Mouse (Mus musculus): Measurements from ENCODE around the gene Lin54.
A peak's percentile ranks its signal among the peaks of the same experiment; 100 is the strongest.

Lin54 gene

GRCm38 (mm10) chr5:100423626-100424025 lies 76.8 kb downstream of the Lin54 start:
- no peak for DNase-seq (ENCODE audit: low spot score in 2 of 2)

- DNase-seq (ENCODE audit: low spot score in 2 of 2) = no peak
These were observed 81.6 kb downstream of the Lin54 start for GRCm38 (mm10) chr5:100418861-100419260.

- no peak for DNase-seq (ENCODE audit: low spot score in 2 of 2)
These were observed 82.4 kb downstream of the Lin54 start for GRCm38 (mm10) chr5:100418077-100418476.

- peak; percentile 96 to 98 for DNase-seq (ENCODE audit: low spot score in 2 of 2)
These were observed 84.5 kb downstream of the Lin54 start, which contains the start of gene Sec31a for GRCm38 (mm10) chr5:100415761-100416590. Gene Sec31a (minus strand): TSS chr5:100416234.

- no peak for DNase-seq (ENCODE audit: low spot score in 2 of 2)
These were observed 85.8 kb downstream of the Lin54 start for GRCm38 (mm10) chr5:100414474-100415196.

GRCm38 (mm10) chr5:100412886-100413285 lies 87.6 kb downstream of the Lin54 start:
- no peak for DNase-seq (ENCODE audit: low spot score in 2 of 2)

- DNase-seq (ENCODE audit: low spot score in 2 of 2) = no peak
These were observed 90.2 kb downstream of the Lin54 start for GRCm38 (mm10) chr5:100410281-100410680.

GRCm38 (mm10) chr5:100408485-100408884 lies 92.0 kb downstream of the Lin54 start:
- no peak for DNase-seq (ENCODE audit: low spot score in 2 of 2)

- no peak for DNase-seq (ENCODE audit: low spot score in 2 of 2)
These were observed 103.7 kb downstream of the Lin54 start for GRCm38 (mm10) chr5:100396753-100397152.

GRCm38 (mm10) chr5:100393681-100394080 lies 106.8 kb downstream of the Lin54 start:
- DNase-seq (ENCODE audit: low spot score in 2 of 2) = no peak

- DNase-seq (ENCODE audit: low spot score in 2 of 2) = no peak
These were observed 107.9 kb downstream of the Lin54 start for GRCm38 (mm10) chr5:100392436-100392955.

Measured in spleen, postnatal 4 days (tissue).